Mouse (Mus musculus) regulatory T cell (primary cell): ENCODE measurements at regions not wholly inside any gene's neighbourhood (a gene's known extent, or its start where the extent isn't known, plus 50 kb on each side); places are given as distances from the start of the nearest gene placed in this dataset.
"Not testable (repeated sequence)": the region's sequence is repeated elsewhere in the genome, so short reads cannot be mapped to it uniquely, and the experiment has no call there.

Experiments
- in situ Hi-C: fragments of 300-600 bp; cut with MboI, MseI; formaldehyde crosslinking; loops from one replicate; pipeline ENCODE4 v1.15.1; 2025; ENCODE audit warnings: high pct_unique_total_duplicates

GRCm38 (mm10) chr15:93000121-93000520 is 274.9 kb downstream of the Gxylt1 start:
- in situ Hi-C loops: no loop called here

DNA sequence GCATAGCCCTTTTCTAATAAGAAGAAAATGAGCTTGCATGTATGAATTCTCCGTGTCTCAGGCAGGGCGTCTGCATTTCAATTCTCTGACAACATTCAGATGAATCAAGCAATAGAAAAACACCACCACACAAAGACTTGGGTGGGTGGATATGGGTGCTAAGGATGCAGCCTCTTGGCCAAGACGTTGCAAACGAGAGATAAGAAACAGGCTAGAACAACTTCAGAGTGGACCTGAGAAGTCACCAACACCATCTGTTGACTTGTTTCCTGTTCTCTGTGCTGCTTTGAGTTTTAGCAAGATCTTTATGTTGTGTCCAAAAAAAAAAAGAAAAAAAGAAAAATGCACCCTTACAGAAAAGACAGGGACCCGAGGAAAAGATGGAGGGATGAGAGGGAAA is 277.0 kb downstream of the Gxylt1 start:
- in situ Hi-C loops: no loop called here

DNA sequence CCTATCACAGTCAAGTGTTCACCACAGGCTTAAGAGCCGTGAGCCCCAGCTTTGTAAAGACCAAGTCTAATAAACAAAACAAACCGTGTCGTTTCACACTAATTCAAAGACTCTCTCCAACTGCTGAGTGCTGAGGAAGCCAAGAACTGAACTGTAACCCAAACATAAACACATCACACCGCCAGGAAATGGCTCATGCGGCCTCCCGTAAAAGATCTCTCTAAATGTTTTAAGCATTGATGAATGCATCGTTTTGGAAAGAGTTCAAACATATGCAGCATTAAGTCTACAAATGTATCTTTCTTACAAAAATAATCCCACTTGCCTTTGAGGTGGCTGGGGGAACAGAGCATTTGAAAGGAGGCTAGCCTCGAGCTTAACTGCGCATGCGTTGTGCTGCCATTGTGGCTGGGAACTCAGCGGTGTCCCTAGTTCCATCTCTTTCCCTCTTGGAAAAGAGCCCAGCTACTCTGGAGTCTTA is 280.7 kb downstream of the Gxylt1 start:
- in situ Hi-C loops: no loop called here

DNA sequence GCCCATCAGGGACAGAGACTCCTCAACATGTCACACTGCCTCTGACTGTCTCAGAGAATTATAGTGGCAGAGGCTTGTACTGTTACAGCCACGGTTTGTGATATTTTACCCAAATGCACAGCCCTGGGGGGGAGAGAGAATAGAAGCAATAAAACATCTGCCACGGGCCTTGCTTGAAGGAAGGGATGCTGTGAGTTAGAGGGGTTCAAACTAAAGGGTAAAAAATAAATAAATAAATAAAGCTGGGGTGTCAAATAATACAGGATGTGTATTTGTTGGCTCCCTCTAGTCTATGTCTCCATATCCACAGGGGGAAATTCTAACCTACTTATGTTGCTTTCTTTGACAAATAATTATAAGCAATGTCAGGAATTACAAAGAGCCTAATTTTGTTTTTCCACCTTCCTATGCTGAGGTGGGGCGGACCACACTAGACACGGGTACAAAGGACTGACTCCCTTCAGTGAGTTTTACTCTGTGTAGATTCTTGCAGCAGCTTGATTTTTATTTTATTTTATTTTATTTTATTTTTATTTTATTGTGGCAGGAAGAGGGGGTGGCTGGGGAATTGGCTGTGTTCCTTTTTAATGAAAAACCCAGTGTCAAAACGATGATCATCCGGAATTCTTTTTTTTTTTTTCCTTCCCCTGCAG is 281.3 kb downstream of the Gxylt1 start:
- in situ Hi-C loops: no loop called here

- in situ Hi-C loops: no loop called here
These were observed 299.2 kb downstream of the Gxylt1 start for GRCm38 (mm10) chr15:92975774-92976173.

GRCm38 (mm10) chr15:92974931-92975330 is 300.0 kb downstream of the Gxylt1 start:
- in situ Hi-C loops: no loop called here

- in situ Hi-C loops: no loop called here
These were observed 301.2 kb downstream of the Gxylt1 start for GRCm38 (mm10) chr15:92973651-92974229.

GRCm38 (mm10) chr15:92965556-92965955 is 309.4 kb downstream of the Gxylt1 start:
- in situ Hi-C loops: no loop called here

DNA sequence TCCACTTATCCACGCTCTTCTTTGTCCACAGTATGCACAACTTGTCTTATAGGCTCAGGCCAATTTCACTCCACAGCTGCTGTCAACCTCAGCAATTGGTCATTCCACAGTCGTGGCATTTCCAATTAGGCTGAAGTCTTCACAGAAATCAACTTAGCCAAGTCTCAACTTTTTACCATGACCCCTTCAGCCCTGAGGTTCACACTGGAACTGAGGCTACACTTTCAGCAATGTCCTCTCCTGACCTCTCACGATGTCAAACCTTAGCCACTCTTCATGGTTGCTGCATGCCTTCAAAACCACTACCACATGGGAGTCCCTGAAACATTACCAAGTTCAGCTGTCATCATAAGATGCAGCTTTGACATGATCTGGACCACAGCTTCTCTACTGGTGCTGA is 310.1 kb downstream of the Gxylt1 start:
- in situ Hi-C loops: no loop called here

DNA sequence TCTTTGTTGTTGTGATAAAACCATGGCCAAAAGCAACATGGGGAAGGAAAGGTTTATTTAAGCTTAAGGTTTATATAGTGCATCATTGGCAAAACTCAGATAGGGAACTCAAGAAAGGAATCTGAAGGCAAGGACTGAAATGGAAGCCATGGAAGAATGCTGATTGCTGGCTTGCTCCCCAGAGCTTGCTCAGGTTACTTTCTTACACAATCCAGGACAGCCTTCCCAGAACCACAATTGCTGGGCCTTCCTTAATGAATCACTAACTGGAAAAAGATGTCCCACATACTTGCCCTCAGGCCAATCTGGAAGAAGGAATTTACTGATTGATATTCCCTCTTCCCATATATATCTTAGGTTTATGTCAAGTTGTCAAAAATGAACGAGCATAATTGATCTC is 310.8 kb downstream of the Gxylt1 start:
- in situ Hi-C loops: no loop called here

- in situ Hi-C loops: not testable (repeated sequence)
These were observed 324.1 kb downstream of the Gxylt1 start for GRCm38 (mm10) chr15:92950912-92951311.

GRCm38 (mm10) chr15:92946216-92946615 is 328.8 kb downstream of the Gxylt1 start:
- in situ Hi-C loops: no loop called here

- in situ Hi-C loops: no loop called here
These were observed 371.2 kb downstream of the Gxylt1 start for GRCm38 (mm10) chr15:92903821-92904220.

DNA sequence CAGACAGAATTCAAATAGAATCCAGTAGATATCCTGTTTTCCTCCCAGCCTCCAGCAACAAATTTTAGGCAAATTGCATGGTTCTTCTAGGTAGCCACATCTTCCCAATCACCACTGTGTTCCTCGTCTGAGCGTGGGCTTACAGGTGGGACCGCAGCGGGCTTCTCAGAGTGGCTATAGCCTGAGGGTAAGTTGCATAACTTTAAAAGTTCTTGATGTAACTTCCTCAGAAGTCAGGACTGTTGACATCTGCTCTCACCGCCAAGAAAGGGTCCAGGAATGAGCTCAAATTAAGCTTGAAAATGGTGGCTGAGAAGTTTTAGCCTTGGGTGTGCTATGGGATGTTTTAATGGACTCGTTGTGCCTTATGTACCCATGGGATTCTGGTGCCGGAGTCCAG is 377.7 kb downstream of the Gxylt1 start:
- in situ Hi-C loops: no loop called here

GRCm38 (mm10) chr15:92895836-92896235 is 379.1 kb downstream of the Gxylt1 start:
- in situ Hi-C loops: no loop called here

- in situ Hi-C loops: no loop called here
These were observed 398.5 kb downstream of the Gxylt1 start for GRCm38 (mm10) chr15:92876438-92876837.

DNA sequence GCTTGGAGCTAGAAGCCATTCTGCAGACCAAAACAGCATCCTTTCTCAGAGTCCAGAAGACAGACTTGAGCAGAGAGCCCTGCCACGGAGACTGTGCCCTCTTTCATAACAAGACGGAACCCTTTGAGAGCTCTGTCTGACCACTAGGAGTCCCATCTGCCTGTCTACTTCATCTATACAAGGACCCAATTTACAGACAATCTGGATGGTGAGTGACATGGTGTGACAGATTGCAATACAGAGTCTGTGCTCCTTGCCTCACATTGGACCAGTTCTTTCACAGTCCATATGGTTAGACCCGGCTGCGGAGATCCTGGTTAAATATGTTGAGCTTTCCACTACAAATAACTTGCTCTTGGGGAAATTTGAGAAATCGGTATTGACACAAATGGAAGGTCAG is 410.9 kb downstream of the Gxylt1 start:
- in situ Hi-C loops: no loop called here

DNA sequence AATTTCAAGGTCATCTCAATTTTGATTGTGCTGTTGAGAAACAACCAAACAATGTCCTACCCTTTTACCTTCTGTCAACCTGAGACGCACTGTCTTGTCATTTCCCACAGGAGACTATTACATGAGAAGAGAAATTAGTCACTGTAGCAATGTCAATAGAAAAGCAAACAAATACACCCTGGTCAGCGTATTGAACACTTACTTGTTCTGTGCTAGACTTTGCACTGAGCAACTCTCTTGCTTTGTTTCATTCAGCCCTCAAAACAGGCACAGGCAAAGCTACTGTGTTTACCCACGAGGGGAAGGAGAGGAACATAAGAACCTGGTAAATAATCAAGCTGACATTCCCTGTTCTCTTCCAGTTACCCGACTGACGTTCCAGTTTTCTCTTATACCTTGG is 424.1 kb downstream of the Gxylt1 start:
- in situ Hi-C loops: no loop called here

DNA sequence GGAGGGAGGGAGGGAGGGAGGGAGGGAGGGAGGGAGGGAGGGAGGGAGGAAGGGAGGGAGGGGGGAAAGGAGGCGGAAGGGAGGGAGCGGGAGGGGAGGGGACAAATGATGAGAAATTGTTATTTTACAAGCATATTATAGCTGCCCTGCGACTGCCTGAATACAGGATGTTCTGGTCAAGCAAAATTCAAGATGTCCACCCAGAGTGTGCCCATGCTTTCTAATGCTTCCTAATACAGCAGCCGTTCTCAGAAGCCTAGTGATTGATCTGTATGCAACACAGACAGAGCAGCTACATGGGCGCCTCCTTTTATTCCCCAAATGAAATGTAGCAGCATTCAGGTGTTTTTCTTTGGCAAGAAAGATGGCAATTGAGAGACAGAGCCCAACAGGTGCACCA is 434.9 kb downstream of the Gxylt1 start:
- in situ Hi-C loops: no loop called here

GRCm38 (mm10) chr15:92839611-92840010 is 435.4 kb downstream of the Gxylt1 start:
- in situ Hi-C loops: no loop called here

- in situ Hi-C loops: no loop called here
These were observed 429.5 kb downstream of the Pdzrn4 start for GRCm38 (mm10) chr15:92826136-92826535.
